Mouse (Mus musculus) cerebellum, adult 2 months (tissue): ENCODE measurements around the gene Apol10b.

Experiments
- CTCF ChIP-seq: fragments of 200-500 bp; IDR thresholded peaks from 2 replicates; pipeline ENCODE4 v1.5.1; 2011; ENCODE audit warnings: low read depth, mild to moderate bottlenecking, control low read depth, low read length, moderate library complexity, borderline replicate concordance; ENCODE audit not compliant: insufficient read depth
- POLR2A ChIP-seq: fragments of 200-500 bp; IDR thresholded peaks from 2 replicates; pipeline ENCODE4 v1.6.1; 2011; ENCODE audit warnings: low read length, control low read depth, borderline replicate concordance; ENCODE audit not compliant: insufficient read depth

DNA sequence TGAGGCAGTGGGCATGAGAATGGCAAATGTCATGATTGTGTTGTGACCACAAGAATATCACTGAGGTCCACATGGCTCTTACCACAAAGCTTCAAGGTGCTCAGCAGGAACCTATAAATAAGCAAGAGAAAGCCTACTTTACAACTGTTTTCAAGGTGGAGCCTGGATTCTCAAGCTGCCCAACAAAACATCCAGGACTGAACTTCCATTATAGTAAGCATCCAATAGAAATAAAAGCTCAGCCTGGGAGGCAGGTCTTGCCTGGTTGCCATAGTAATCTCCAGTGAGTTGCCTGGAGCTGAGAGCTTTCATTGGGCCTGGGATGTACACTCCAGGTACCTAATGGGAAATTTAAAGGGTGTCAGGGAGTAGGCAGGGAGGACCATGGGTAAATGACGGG is 3.0 kb upstream of the Apol10b start, which contains the start of gene Gm36245:
- TF ChIP-seq CTCF (no peak), POLR2A (no peak)
